Mouse (Mus musculus) right cerebral cortex, postnatal 4 days (tissue): Measurements from ENCODE around the gene Pnp2.
"Not testable (repeated sequence)": the region's sequence is repeated elsewhere in the genome, so short reads cannot be mapped to it uniquely, and the experiment has no call there.

Experiments used
- DNase-seq: peaks from one replicate; pipeline ENCODE4 v3.0.0-alpha.2; 2022

Gene Pnp2

GRCm38 (mm10) chr14:50958289-50958995, 2.6 kb downstream of the Pnp2 start:
- DNase-seq, result not testable (repeated sequence)

GRCm38 (mm10) chr14:50968216-50968980, 12.6 kb downstream of the Pnp2 start:
- no peak for DNase-seq

GRCm38 (mm10) chr14:50969041-50969440, 13.2 kb downstream of the Pnp2 start:
- DNase-seq, result no peak

- DNase-seq, result peak; percentile 35
These were observed 14.1 kb downstream of the Pnp2 start for GRCm38 (mm10) chr14:50969558-50970544.

- no peak for DNase-seq
These were observed 15.0 kb downstream of the Pnp2 start for GRCm38 (mm10) chr14:50970822-50971221.

GRCm38 (mm10) chr14:50973054-50973453, 17.3 kb downstream of the Pnp2 start:
- not testable (repeated sequence) for DNase-seq

- DNase-seq, result no peak
These were observed 17.9 kb downstream of the Pnp2 start for GRCm38 (mm10) chr14:50973700-50974099.

GRCm38 (mm10) chr14:50975001-50975400, 19.2 kb downstream of the Pnp2 start:
- no peak for DNase-seq

GRCm38 (mm10) chr14:50976674-50977073, 20.9 kb downstream of the Pnp2 start:
- DNase-seq, result peak; percentile 10

GRCm38 (mm10) chr14:50978451-50978850, 22.7 kb downstream of the Pnp2 start:
- not testable (repeated sequence) for DNase-seq

GRCm38 (mm10) chr14:50979631-50980030, 23.8 kb downstream of the Pnp2 start:
- DNase-seq, result no peak

GRCm38 (mm10) chr14:50981207-50981606, 25.4 kb downstream of the Pnp2 start:
- DNase-seq, result no peak

- no peak for DNase-seq
These were observed 26.0 kb downstream of the Pnp2 start for GRCm38 (mm10) chr14:50981837-50982236.

- DNase-seq, result no peak
These were observed 31.9 kb downstream of the Pnp2 start for GRCm38 (mm10) chr14:50987668-50988067.

- DNase-seq, result no peak
These were observed 35.2 kb downstream of the Pnp2 start for GRCm38 (mm10) chr14:50991037-50991436.

- no peak for DNase-seq
These were observed 41.3 kb downstream of the Pnp2 start for GRCm38 (mm10) chr14:50997088-50997487.

GRCm38 (mm10) chr14:50997999-50998666, 42.3 kb downstream of the Pnp2 start:
- no peak for DNase-seq

- DNase-seq, result no peak
These were observed 51.5 kb downstream of the Pnp2 start, which contains the start of gene Rnase10 for GRCm38 (mm10) chr14:51007152-51007801. Gene Rnase10, plus strand, starts transcription at chr14:51007751.

- DNase-seq, result peak; percentile 57
These were observed 52.3 kb downstream of the Pnp2 start for GRCm38 (mm10) chr14:51007914-51008713.

GRCm38 (mm10) chr14:51008781-51009180, 53.0 kb downstream of the Pnp2 start:
- DNase-seq, result no peak

- DNase-seq, result no peak
These were observed 53.8 kb downstream of the Pnp2 start for GRCm38 (mm10) chr14:51009572-51009971.
